Mouse (Mus musculus) CD4-positive, CD25-positive, alpha-beta regulatory T cell, adult 2 months (primary cell): ENCODE data around the gene Sar1a.

Source experiments
- DNase-seq: peaks from one replicate; pipeline ENCODE4 v3.0.0-alpha.2; 2012; ENCODE audit warnings: low read depth, low spot score

The Sar1a gene

DNA sequence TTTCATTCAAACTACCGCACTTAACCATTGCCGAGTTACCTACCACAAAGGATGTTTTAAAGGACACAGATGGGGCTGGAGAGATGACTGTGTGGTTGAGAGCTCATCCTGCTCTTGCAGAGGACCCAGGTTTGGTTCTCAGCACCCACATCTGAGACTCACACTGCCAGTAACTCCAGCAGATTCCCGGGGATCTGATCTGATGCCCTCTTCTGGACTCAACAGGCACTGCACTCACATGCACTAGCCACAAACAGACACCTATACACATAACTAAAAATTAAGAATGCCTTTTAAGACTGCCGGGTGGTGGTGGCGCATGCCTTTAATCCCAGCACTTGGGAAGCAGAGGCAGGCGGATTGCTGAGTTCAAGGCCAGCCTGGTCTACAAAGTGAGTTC is 50.1 kb downstream of the Sar1a start:
- DNase-seq = no peak

DNA sequence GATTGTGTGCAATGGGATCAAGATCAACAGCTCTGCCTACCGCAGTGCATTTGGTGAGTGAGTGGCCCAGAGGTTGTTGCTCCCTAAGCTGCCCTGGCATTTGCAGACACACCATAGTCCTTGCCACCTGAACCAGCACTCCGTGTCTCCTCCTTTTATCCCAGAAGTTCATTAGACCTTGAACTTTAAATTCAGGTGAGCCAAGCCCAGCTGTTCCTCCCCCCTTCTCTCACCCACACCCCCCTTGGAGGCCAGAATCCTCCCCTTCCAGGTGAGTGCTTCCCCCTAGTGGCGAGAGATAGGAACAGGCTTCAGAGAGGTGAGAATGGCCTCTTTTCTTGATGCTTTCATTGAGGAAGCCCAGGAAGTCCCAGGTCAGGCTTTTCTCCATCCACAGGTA is 54.3 kb downstream of the Sar1a start:
- peak; percentile 51 for DNase-seq

DNA sequence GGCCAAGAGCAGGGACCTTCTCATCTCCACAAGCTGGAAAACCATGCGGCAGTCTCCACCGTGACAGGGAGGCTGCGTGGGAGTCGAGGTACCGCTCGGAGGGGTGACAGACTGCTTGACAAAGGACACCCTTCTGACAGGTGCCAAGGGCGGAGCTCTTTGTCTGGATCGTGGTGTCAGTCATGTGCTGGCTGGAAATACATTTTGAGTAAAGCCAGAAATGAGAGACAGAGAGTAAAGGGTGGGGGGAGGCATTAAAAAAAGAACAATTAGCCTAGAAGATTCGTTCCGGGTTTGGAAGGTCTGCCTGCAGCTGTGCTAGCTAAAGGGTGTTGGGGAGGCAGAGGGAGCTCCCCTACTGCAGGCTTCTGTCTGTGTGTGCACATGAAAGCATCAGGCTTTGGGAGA is 56.6 kb downstream of the Sar1a start:
- DNase-seq = no peak

DNA sequence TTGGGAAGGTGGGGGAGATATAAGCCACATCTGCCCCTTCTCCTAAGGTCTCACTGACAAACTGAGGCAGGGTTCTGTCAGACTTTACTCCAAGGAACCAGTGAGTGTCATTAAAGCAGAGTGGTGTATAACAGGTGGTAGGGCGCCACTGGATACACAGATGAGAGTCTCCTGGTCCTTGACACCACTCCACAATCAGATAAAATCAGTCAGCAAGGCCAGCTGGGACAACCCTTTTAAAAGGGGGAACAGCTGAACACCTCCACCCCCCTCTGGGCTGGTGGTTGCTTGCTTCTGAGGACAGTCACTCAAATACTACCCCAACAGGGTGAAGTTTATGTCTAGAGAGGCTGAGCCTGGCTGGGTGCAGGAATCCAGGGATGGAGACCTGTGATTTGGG is 57.4 kb downstream of the Sar1a start:
- no peak for DNase-seq

DNA sequence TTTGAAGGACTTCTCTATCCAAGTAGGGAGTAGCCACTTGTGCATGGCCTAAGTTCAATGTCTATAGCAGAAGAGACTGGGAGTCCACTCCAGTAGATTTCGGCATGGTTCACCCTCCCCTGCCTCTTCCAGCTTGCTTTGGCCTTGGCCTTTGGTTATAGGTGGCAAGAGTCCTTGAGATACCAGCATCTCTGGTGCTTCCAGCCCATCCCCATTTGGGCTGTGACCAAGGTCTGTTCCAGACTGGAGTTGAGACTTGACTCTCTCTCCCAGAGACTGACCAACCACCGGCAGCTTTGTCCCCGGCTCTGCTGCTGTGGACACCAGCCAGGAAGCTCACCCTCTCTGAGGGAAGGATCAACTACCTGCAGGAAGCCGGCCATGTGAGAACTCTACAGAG is 58.0 kb downstream of the Sar1a start:
- DNase-seq = no peak

DNA sequence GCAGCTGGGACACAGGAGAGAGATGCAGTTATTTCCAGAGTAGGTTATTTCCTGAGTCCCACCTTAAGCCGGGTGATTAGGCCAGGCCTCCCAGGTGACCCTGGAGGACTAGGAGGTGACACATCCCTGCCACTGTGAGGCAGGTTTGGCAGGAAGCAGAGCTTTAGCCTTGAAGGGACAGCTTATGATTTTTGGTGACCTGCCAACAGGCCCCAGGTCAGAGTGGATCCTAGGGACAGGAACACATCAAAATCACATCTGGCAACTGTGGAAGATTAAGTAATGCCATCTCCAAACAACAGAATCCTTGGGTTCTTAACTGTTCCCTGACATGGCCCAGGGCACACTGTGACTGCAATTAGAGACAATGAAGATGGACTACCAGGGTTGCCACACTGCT is 61.2 kb downstream of the Sar1a start:
- DNase-seq = no peak

DNA sequence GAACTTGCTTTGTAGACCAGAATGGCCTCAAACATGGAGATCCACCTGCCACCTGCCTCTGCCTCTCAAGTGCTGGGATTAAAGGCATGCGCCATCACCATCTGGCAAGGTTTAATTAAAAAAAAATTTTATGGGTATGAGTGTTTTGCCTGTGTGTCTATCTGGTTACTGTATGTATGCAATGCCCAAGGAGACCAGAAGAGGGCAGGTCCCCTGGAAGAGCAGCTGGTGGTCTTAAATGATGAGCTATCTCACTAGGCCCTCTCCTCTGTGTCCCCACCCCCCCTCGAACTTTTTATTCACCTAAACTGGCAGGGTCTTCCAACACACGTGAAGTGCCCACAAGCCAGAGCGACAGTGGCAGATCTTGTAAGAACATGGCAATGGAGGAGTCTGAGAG is 61.8 kb downstream of the Sar1a start:
- DNase-seq = no peak

DNA sequence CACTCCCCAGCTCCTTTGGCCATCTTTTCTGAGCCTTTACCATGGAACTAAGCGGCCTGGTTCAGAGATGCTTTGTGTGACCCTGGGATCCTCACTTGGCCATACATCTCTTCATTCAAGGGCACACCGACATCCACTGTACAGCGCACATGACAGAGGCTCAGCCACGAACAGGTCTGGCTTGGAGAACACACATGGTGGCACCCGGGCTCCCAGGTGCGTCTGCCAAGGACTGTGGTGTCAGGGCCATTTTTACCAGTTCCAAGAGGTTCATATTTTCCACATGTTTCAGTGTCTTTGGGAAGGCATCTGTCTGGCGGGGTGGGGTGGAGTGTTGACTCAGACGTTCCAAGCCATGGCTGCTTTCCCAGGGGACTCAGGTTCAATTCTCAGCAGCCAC is 62.2 kb downstream of the Sar1a start:
- no peak for DNase-seq
